Comparison of ENCODE assay signal across 29 mouse cellular contexts in the genomic region with DNA sequence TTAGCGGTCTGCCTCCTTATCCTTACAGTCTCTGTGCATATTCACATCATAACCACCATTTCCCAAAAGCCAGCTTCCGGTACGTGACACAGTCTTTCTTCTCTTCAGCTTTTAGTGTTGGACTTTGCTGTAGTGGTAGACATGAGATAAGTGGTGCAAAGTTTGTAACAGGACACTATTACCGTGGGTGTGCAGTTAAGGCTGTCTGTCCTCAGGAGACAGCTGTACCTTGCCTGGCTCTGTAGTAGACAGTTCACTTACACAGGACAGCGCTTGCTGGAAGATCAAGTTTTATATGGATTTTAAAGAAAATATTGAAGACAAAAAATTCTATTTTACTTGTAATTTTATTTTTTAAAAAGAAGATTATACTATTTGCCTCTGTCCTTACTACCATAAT. TPM values are rescaled to one million over a fixed set of nuclear protein-coding genes. Genes with fewer than 3 reads are reported as not detected.
A peak's percentile ranks its signal among the peaks of the same experiment; 100 is the strongest.
DNase-seq lines count a peak whose midpoint lies in the region; ATAC-seq and TF ChIP-seq lines count a peak whose summit lies in the region.
"Had no signal": no experiment of that assay in that cellular context is flagged by ENCODE, and none has a peak within 500 bp of the region (broad histone marks: within the 10 kb centered on the region; RNA-seq: fewer than 3 reads in every experiment).

No protein-coding gene starts in this region.

- WGBS in liver, embryonic 16.5 days (ENCODE audit: insufficient replicate concordance), result 65% methylated on average over 5 of the region's 5 CpGs
- WGBS in liver, embryonic 11.5 days, result 73% methylated on average over 5 of the region's 5 CpGs
- WGBS in intestine, postnatal 0 days, result 40% methylated on average over 5 of the region's 5 CpGs
- WGBS in small intestine, adult 2 months, result 32% methylated on average over 5 of the region's 5 CpGs
- WGBS in hindbrain, embryonic 13.5 days, result 90% methylated on average over 5 of the region's 5 CpGs

- peak; percentile 46; the same call in 1 of the 2 replicates for ATAC-seq in liver, embryonic 16.5 days (ENCODE audit: low read depth)
- no peak for ATAC-seq in liver, embryonic 11.5 days (replicated peaks; ENCODE audit: low FRiP score)
- ATAC-seq in intestine, postnatal 0 days, result peak; percentile 66
- no peak for ATAC-seq in hindbrain, embryonic 13.5 days (ENCODE audit: low FRiP score)
- ATAC-seq: activated CD4-positive, CD25-positive, alpha-beta regulatory T cell, adult 4 months; CD4-positive, CD25-positive, alpha-beta regulatory T cell, adult 4 months; forebrain, embryonic 14.5 days; forebrain, embryonic 16.5 days; Patski had no signal

- TF ChIP-seq CTCF in intestine, postnatal 0 days (IDR thresholded peaks at IDR 0.05; ENCODE audit: low read depth), result no peak
- TF ChIP-seq CTCF in small intestine, adult 2 months (IDR thresholded peaks at IDR 0.05; ENCODE audit: extremely low read depth, insufficient read length, insufficient replicate concordance, low read depth, low read length), result no peak

- TF ChIP-seq POLR2A in small intestine, adult 2 months (IDR thresholded peaks at IDR 0.05; ENCODE audit: low read depth, low read length), result no peak

- H3K4me1 ChIP-seq in liver, embryonic 16.5 days (ENCODE audit: control insufficient read depth, low read depth, low read length), result peaks cover 11% of the 10 kb centered on the region; the same call in 1 of the 2 replicates
- peaks cover 2% of the 10 kb centered on the region; the same call in 1 of the 2 replicates for H3K4me1 ChIP-seq in liver, embryonic 11.5 days (replicated peaks; ENCODE audit: control insufficient read depth, insufficient read depth, low read length)
- no peaks in the 10 kb centered on the region for H3K4me1 ChIP-seq in intestine, postnatal 0 days (replicated peaks; ENCODE audit: control insufficient read depth, insufficient read depth, low read length)
- peaks cover 17% of the 10 kb centered on the region for H3K4me1 ChIP-seq in small intestine, adult 2 months (ENCODE audit: control insufficient read depth, insufficient read depth, insufficient read length, low read length)
- peaks cover 6% of the 10 kb centered on the region for H3K4me1 ChIP-seq in hindbrain, embryonic 13.5 days (replicated peaks)

- H3K36me3 ChIP-seq in liver, embryonic 16.5 days (ENCODE audit: control insufficient read depth, insufficient read depth), result no peaks in the 10 kb centered on the region
- no peaks in the 10 kb centered on the region for H3K36me3 ChIP-seq in liver, embryonic 11.5 days (ENCODE audit: control insufficient read depth, insufficient read depth, low read length)
- H3K36me3 ChIP-seq in intestine, postnatal 0 days (ENCODE audit: control insufficient read depth, insufficient read depth), result no peaks in the 10 kb centered on the region
- no peaks in the 10 kb centered on the region for H3K36me3 ChIP-seq in small intestine, adult 2 months (ENCODE audit: control insufficient read depth, insufficient read depth, low read length)
- no peaks in the 10 kb centered on the region for H3K36me3 ChIP-seq in hindbrain, embryonic 13.5 days
- H3K36me3 ChIP-seq: embryonic facial prominence, embryonic 13.5 days; embryonic facial prominence, embryonic 15.5 days; forebrain, embryonic 10.5 days; forebrain, embryonic 12.5 days; G1E had no signal

- H3K9ac ChIP-seq in liver, embryonic 16.5 days (ENCODE audit: low read depth, low read length), result no peak overlapping the region
- no peak overlapping the region for H3K9ac ChIP-seq in liver, embryonic 11.5 days (ENCODE audit: low read depth, low read length)
- no peak overlapping the region for H3K9ac ChIP-seq in intestine, postnatal 0 days (ENCODE audit: low read depth, low read length)
- no peak overlapping the region for H3K9ac ChIP-seq in hindbrain, embryonic 13.5 days
- H3K9ac ChIP-seq: embryonic facial prominence, embryonic 13.5 days; embryonic facial prominence, embryonic 15.5 days; forebrain, embryonic 12.5 days had no signal

- H3K4me2 ChIP-seq in liver, embryonic 16.5 days (ENCODE audit: low read depth, low read length), result no peak overlapping the region
- H3K4me2 ChIP-seq in liver, embryonic 11.5 days, result no peak overlapping the region
- H3K4me2 ChIP-seq in intestine, postnatal 0 days (replicated peaks; ENCODE audit: low read depth), result no peak overlapping the region
- no peak overlapping the region for H3K4me2 ChIP-seq in hindbrain, embryonic 13.5 days
- H3K4me2 ChIP-seq: embryonic facial prominence, embryonic 13.5 days; embryonic facial prominence, embryonic 15.5 days; forebrain, embryonic 12.5 days had no signal

- H3K27me3 ChIP-seq in liver, embryonic 16.5 days (ENCODE audit: control insufficient read depth, insufficient read depth, low read depth, low read length), result peaks cover 9% of the 10 kb centered on the region
- 0 out of 2 replicates have a peak, but pooled peaks cover 2% of the 10 kb centered on the region for H3K27me3 ChIP-seq in liver, embryonic 11.5 days (replicated peaks; ENCODE audit: control insufficient read depth, insufficient read depth, low read length)
- H3K27me3 ChIP-seq in intestine, postnatal 0 days (replicated peaks; ENCODE audit: control insufficient read depth, insufficient read depth, low read length), result no peaks in the 10 kb centered on the region
- no peaks in the 10 kb centered on the region for H3K27me3 ChIP-seq in small intestine, adult 2 months (ENCODE audit: control insufficient read depth, insufficient read depth, low read length)
- peaks cover 10% of the 10 kb centered on the region; the same call in 1 of the 2 replicates for H3K27me3 ChIP-seq in hindbrain, embryonic 13.5 days
- H3K27me3 ChIP-seq: CH12.LX, Patski had no signal

- H3K9me3 ChIP-seq in liver, embryonic 16.5 days (replicated peaks; ENCODE audit: control insufficient read depth, low read length), result no peaks in the 10 kb centered on the region
- no peaks in the 10 kb centered on the region for H3K9me3 ChIP-seq in liver, embryonic 11.5 days (ENCODE audit: control insufficient read depth, low read length)
- H3K9me3 ChIP-seq in intestine, postnatal 0 days (ENCODE audit: control insufficient read depth), result no peaks in the 10 kb centered on the region
- H3K9me3 ChIP-seq in hindbrain, embryonic 13.5 days, result no peaks in the 10 kb centered on the region
- H3K9me3 ChIP-seq: embryonic facial prominence, embryonic 13.5 days; embryonic facial prominence, embryonic 15.5 days; forebrain, embryonic 10.5 days; forebrain, embryonic 12.5 days; G1E had no signal

- no peak overlapping the region for H3K4me3 ChIP-seq in liver, embryonic 16.5 days (ENCODE audit: low read depth, low read length)
- no peak overlapping the region for H3K4me3 ChIP-seq in liver, embryonic 11.5 days (ENCODE audit: low read depth, low read length)
- no peak overlapping the region for H3K4me3 ChIP-seq in intestine, postnatal 0 days (ENCODE audit: low read depth, low read length)
- H3K4me3 ChIP-seq in small intestine, adult 2 months (ENCODE audit: low read depth, low read length), result no peak overlapping the region
- H3K4me3 ChIP-seq in hindbrain, embryonic 13.5 days, result no peak overlapping the region
- H3K4me3 ChIP-seq: embryonic facial prominence, embryonic 13.5 days; embryonic facial prominence, embryonic 15.5 days; erythroblast, embryonic 14.5 days; forebrain, embryonic 10.5 days; forebrain, embryonic 12.5 days had no signal

- DNase-seq in liver, embryonic 11.5 days (ENCODE audit: low spot score), result no peak
- no peak for DNase-seq in cerebellum, adult 9-11 months
- DNase-seq: adrenal gland, adult 8-10 months; adrenal gland, postnatal 14 days; adrenal gland, postnatal 36 days; B cell, adult 2 months; cerebellum, adult 11-12 months; cerebellum, adult 2 months; cerebellum, adult 9-10 months; cerebellum, postnatal 14 days; cerebellum, postnatal 36 days; embryo, embryonic 11 days had no signal

- no peak overlapping the region for H3K27ac ChIP-seq in liver, embryonic 16.5 days (ENCODE audit: low read length)
- no peak overlapping the region for H3K27ac ChIP-seq in liver, embryonic 11.5 days (ENCODE audit: low read depth, low read length)
- peak overlapping the region; percentile 57; the same call in 1 of the 2 replicates for H3K27ac ChIP-seq in intestine, postnatal 0 days (ENCODE audit: low read depth, low read length)
- peak overlapping the region; percentile 87 for H3K27ac ChIP-seq in small intestine, adult 2 months (ENCODE audit: insufficient read depth, low read depth, low read length)
- H3K27ac ChIP-seq in hindbrain, embryonic 13.5 days, result no peak overlapping the region
- H3K27ac ChIP-seq: embryonic facial prominence, embryonic 13.5 days; embryonic facial prominence, embryonic 15.5 days; forebrain, embryonic 10.5 days; forebrain, embryonic 12.5 days had no signal

RNA-seq across cellular contexts. Expression of a gene that starts 5.0 kb away (rescaled TPM):
- 12.4 and 16.3 TPM in 2 replicates for polyA plus RNA-seq in liver, embryonic 16.5 days (2015; fragmentation: Nextera tagmentation; extraction: Ambion mirVana)
- polyA plus RNA-seq in liver, embryonic 11.5 days (2014; fragmentation: Nextera tagmentation; extraction: Ambion mirVana), result 20.2 and 20.6 TPM in 2 replicates
- 18.3 and 22.6 TPM in 2 replicates for polyA plus RNA-seq in intestine, postnatal 0 days (2015; fragmentation: Nextera tagmentation; extraction: Ambion mirVana)
- polyA plus RNA-seq in small intestine, adult 2 months (2012; rRNA removed), result 30.3 and 40.9 TPM in 2 replicates
- 21.4 and 25.5 TPM in 2 replicates for polyA plus RNA-seq in hindbrain, embryonic 13.5 days (2015; fragmentation: Nextera tagmentation; extraction: Ambion mirVana)

RNA-seq across cellular contexts. Expression of a gene that starts 38.0 kb away (rescaled TPM):
- 2.2 and 2.4 TPM in 2 replicates for polyA plus RNA-seq in liver, embryonic 16.5 days (2015; fragmentation: Nextera tagmentation; extraction: Ambion mirVana)
- polyA plus RNA-seq in liver, embryonic 11.5 days (2014; fragmentation: Nextera tagmentation; extraction: Ambion mirVana), result 5.9 and 7.1 TPM in 2 replicates
- polyA plus RNA-seq in intestine, postnatal 0 days (2015; fragmentation: Nextera tagmentation; extraction: Ambion mirVana), result 3.8 and 4.0 TPM in 2 replicates
- 0.53 and 1.9 TPM in 2 replicates for polyA plus RNA-seq in small intestine, adult 2 months (2012; rRNA removed)
- 6.2 and 7.8 TPM in 2 replicates for polyA plus RNA-seq in hindbrain, embryonic 13.5 days (2015; fragmentation: Nextera tagmentation; extraction: Ambion mirVana)

RNA-seq across cellular contexts. Expression of a gene that starts 41.2 kb away (rescaled TPM):
- 1.3 and 1.7 TPM in 2 replicates for polyA plus RNA-seq in liver, embryonic 16.5 days (2015; fragmentation: Nextera tagmentation; extraction: Ambion mirVana)
- polyA plus RNA-seq in liver, embryonic 11.5 days (2014; fragmentation: Nextera tagmentation; extraction: Ambion mirVana), result 2.8 TPM in 2 replicates
- 0.35 and 0.41 TPM in 2 replicates for polyA plus RNA-seq in intestine, postnatal 0 days (2015; fragmentation: Nextera tagmentation; extraction: Ambion mirVana)
- polyA plus RNA-seq in small intestine, adult 2 months (2012; rRNA removed), result 0.44 TPM in 1 of 2 replicates, not detected in the other
- 5.6 and 5.8 TPM in 2 replicates for polyA plus RNA-seq in hindbrain, embryonic 13.5 days (2015; fragmentation: Nextera tagmentation; extraction: Ambion mirVana)
- polyA plus RNA-seq: embryonic facial prominence, embryonic 11.5 days; erythroblast, embryonic 14.5 days; G1E had no signal

Comparison
In these comparisons a context has a peak if more than half of its experiments do, and no peak if none do; other contexts are left out.
1. ATAC-seq: peak in liver, embryonic 16.5 days (single experiment) and intestine, postnatal 0 days (single experiment); none in liver, embryonic 11.5 days (single experiment) and hindbrain, embryonic 13.5 days (single experiment).
2. H3K27ac ChIP-seq: peak in intestine, postnatal 0 days (single experiment) and small intestine, adult 2 months (single experiment); none in liver, embryonic 16.5 days (single experiment), liver, embryonic 11.5 days (single experiment) and hindbrain, embryonic 13.5 days (single experiment).